Mouse (Mus musculus) intestine, embryonic 15.5 days (tissue): ENCODE data around the gene Usp8. TPM values are rescaled to one million over a fixed set of nuclear protein-coding genes. Genes with fewer than 3 reads are reported as not detected.

Experiments used
- ATAC-seq: fragments of 200-750 bp; cut with Nextera tagmentation; 2 replicates; pipeline ENCODE4 v1.8.0; 2017; ENCODE audit warnings: moderate TSS enrichment, moderate library complexity
- H3K27ac ChIP-seq: fragments of 300-500 bp; sonication (generic); 2 replicates; pipeline ENCODE4 v1.5.1; 2015; ENCODE audit warnings: mild to moderate bottlenecking, inconsistent platforms
- H3K27me3 ChIP-seq: fragments of 300-500 bp; sonication (generic); replicated peaks from 2 replicates; pipeline ENCODE4 v1.6.1; 2015; ENCODE audit warnings: inconsistent platforms
- H3K36me3 ChIP-seq: fragments of 300-500 bp; sonication (generic); 2 replicates; pipeline ENCODE4 v1.6.1; 2015; ENCODE audit warnings: inconsistent platforms
- H3K4me1 ChIP-seq: fragments of 300-500 bp; sonication (generic); replicated peaks from 2 replicates; pipeline ENCODE4 v1.6.1; 2015; ENCODE audit warnings: inconsistent platforms
- H3K4me2 ChIP-seq: fragments of 300-500 bp; sonication (generic); replicated peaks from 2 replicates; pipeline ENCODE4 v1.6.1; 2015; ENCODE audit warnings: mild to moderate bottlenecking, inconsistent platforms
- H3K4me3 ChIP-seq: fragments of 300-500 bp; sonication (generic); replicated peaks from 2 replicates; pipeline ENCODE4 v1.5.1; 2015; ENCODE audit warnings: inconsistent platforms
- H3K9ac ChIP-seq: fragments of 300-500 bp; sonication (generic); 2 replicates; pipeline ENCODE4 v1.6.1; 2015; ENCODE audit warnings: inconsistent platforms
- H3K9me3 ChIP-seq: fragments of 300-500 bp; sonication (generic); 2 replicates; pipeline ENCODE4 v1.6.1; 2016; ENCODE audit warnings: inconsistent platforms
- WGBS: fragments of 180-500 bp; shearing (Covaris S2); methylation state at CpG from one replicate; pipeline ENCODE4 v1.1.7; 2015; 5-methylcytosine and 5-hydroxymethylcytosine counted together
- polyA plus RNA-seq: library from polyadenylated mRNA; unstranded; fragments of >200 nt; fragmentation: Nextera tagmentation; extraction: Ambion mirVana; gene quantifications from 2 replicates; pipeline ENCODE4 v1.2.1, GENCODE M21; 2015

Gene Usp8
- polyA plus RNA-seq, 1 experiment from 2014 or later: 36.9 TPM

GRCm38 (mm10) chr2:126787721-126788342 lies 80.7 kb downstream of the Usp8 start:
- Histone ChIP-seq H3K4me2 (no peak overlapping the region), H3K9ac (no peak overlapping the region), H3K27me3 (no peaks in the 10 kb centered on the region), H3K4me3 (no peak overlapping the region), H3K9me3 (no peaks in the 10 kb centered on the region), H3K27ac (0 out of 2 replicates have a peak overlapping the region, but pooled peaks have one; percentile 30), H3K4me1 (peaks cover 8% of the 10 kb centered on the region; the same call in 1 of the 2 replicates), H3K36me3 (peaks cover 15% of the 10 kb centered on the region)
- peak; percentile 51; the same call in 1 of the 2 replicates for ATAC-seq
- 29% methylated on average over 9 of the region's 9 CpGs for WGBS

GRCm38 (mm10) chr2:126792611-126793010 lies 85.5 kb downstream of the Usp8 start:
- no peak overlapping the region for H3K4me2 ChIP-seq
- H3K9ac ChIP-seq: no peak overlapping the region
- peaks cover 5% of the 10 kb centered on the region; the same call in 1 of the 2 replicates for H3K4me1 ChIP-seq
- ATAC-seq: no peak
- no peaks in the 10 kb centered on the region for H3K27me3 ChIP-seq
- peaks cover 31% of the 10 kb centered on the region for H3K36me3 ChIP-seq
- H3K9me3 ChIP-seq: no peaks in the 10 kb centered on the region
- H3K4me3 ChIP-seq: no peak overlapping the region
- no peak overlapping the region for H3K27ac ChIP-seq
- 74% methylated on average over 5 of the region's 5 CpGs for WGBS

GRCm38 (mm10) chr2:126795708-126796107 lies 88.6 kb downstream of the Usp8 start:
- Histone ChIP-seq H3K4me3 (no peak overlapping the region), H3K27ac (no peak overlapping the region), H3K4me1 (no peaks in the 10 kb centered on the region), H3K9me3 (no peaks in the 10 kb centered on the region), H3K36me3 (peaks cover 28% of the 10 kb centered on the region), H3K27me3 (no peaks in the 10 kb centered on the region), H3K9ac (no peak overlapping the region), H3K4me2 (no peak overlapping the region)
- 84% methylated on average over 3 of the region's 3 CpGs for WGBS
- ATAC-seq: no peak

- Histone ChIP-seq H3K27me3 (no peaks in the 10 kb centered on the region), H3K4me2 (no peak overlapping the region), H3K9me3 (no peaks in the 10 kb centered on the region), H3K4me1 (no peaks in the 10 kb centered on the region), H3K36me3 (peaks cover 21% of the 10 kb centered on the region; the same call in 1 of the 2 replicates), H3K9ac (no peak overlapping the region), H3K27ac (no peak overlapping the region), H3K4me3 (no peak overlapping the region)
- WGBS: 72% methylated on average over 5 of the region's 5 CpGs
- no peak for ATAC-seq
Observed at GRCm38 (mm10) chr2:126798455-126798854, 91.3 kb downstream of the Usp8 start.

GRCm38 (mm10) chr2:126801980-126802379 lies 94.9 kb downstream of the Usp8 start:
- WGBS: 94% methylated on average over 3 of the region's 3 CpGs
- H3K4me3 ChIP-seq: no peak overlapping the region
- no peak overlapping the region for H3K27ac ChIP-seq
- no peak overlapping the region for H3K9ac ChIP-seq
- no peak for ATAC-seq
- H3K9me3 ChIP-seq: no peaks in the 10 kb centered on the region
- H3K36me3 ChIP-seq: peaks cover 15% of the 10 kb centered on the region; the same call in 1 of the 2 replicates
- H3K4me1 ChIP-seq: no peaks in the 10 kb centered on the region
- H3K27me3 ChIP-seq: no peaks in the 10 kb centered on the region
- H3K4me2 ChIP-seq: no peak overlapping the region

Other genes with a start within 250 kb of the Usp8 start
- gene Atp8b4, start 206.7 kb upstream of the Usp8 start, polyA plus RNA-seq: 0.27 and 0.29 TPM in 2 replicates
- 3.0 and 3.3 TPM in 2 replicates for gene Slc27a2, start 154.9 kb upstream of the Usp8 start, polyA plus RNA-seq
- 3.0 TPM in 2 replicates for gene Hdc, start 88.0 kb upstream of the Usp8 start, polyA plus RNA-seq
- gene Gabpb1, start 31.0 kb upstream of the Usp8 start, polyA plus RNA-seq: 36.3 and 39.6 TPM in 2 replicates
- 1.7 and 2.1 TPM in 2 replicates for gene Usp50, start 76.1 kb downstream of the Usp8 start, polyA plus RNA-seq
- 43.2 and 46.3 TPM in 2 replicates for gene Trpm7, start 168.9 kb downstream of the Usp8 start, polyA plus RNA-seq
- gene Sppl2a, start 225.9 kb downstream of the Usp8 start, polyA plus RNA-seq: 53.4 and 53.7 TPM in 2 replicates